Mouse (Mus musculus) heart, postnatal 0 days (tissue): ENCODE results near the gene Nalcn. TPM values are rescaled to one million over a fixed set of nuclear protein-coding genes. Genes with fewer than 3 reads are reported as not detected.

Experiments
- ATAC-seq: fragments of 200-750 bp; cut with Nextera tagmentation; 2 replicates; pipeline ENCODE4 v1.8.0; 2017; ENCODE audit warnings: low read depth, moderate number of reproducible peaks, moderate library complexity; ENCODE audit not compliant: insufficient read depth
- DNase-seq: peaks from one replicate; pipeline ENCODE4 v3.0.0-alpha.2; 2016; ENCODE audit warnings: low spot score
- H3K27ac ChIP-seq: fragments of 300-500 bp; sonication (generic); 2 replicates; pipeline ENCODE4 v1.5.1; 2014; ENCODE audit warnings: low read depth, mild to moderate bottlenecking
- H3K27me3 ChIP-seq: fragments of 300-500 bp; sonication (generic); 2 replicates; pipeline ENCODE4 v1.6.1; 2014; ENCODE audit warnings: low read length, mixed read lengths; ENCODE audit not compliant: control insufficient read depth, insufficient read depth
- H3K36me3 ChIP-seq: fragments of 300-500 bp; sonication (generic); replicated peaks from 2 replicates; pipeline ENCODE4 v1.6.1; 2014; ENCODE audit warnings: low read length, mixed read lengths; ENCODE audit not compliant: control insufficient read depth, insufficient read depth
- H3K4me1 ChIP-seq: fragments of 300-500 bp; sonication (generic); 2 replicates; pipeline ENCODE4 v1.6.1; 2014; ENCODE audit warnings: antibody characterized with exemption; ENCODE audit not compliant: control insufficient read depth, insufficient read depth
- H3K4me2 ChIP-seq: fragments of 300-500 bp; sonication (generic); 2 replicates; pipeline ENCODE4 v1.6.1; 2014; ENCODE audit warnings: low read depth, mild to moderate bottlenecking, low read length, moderate library complexity
- H3K4me3 ChIP-seq: fragments of 300-500 bp; sonication (generic); 2 replicates; pipeline ENCODE4 v1.5.1; 2014; ENCODE audit warnings: low read depth, low read length
- H3K9ac ChIP-seq: fragments of 300-500 bp; sonication (generic); replicated peaks from 2 replicates; pipeline ENCODE4 v1.6.1; 2014; ENCODE audit warnings: low read depth, low read length, mixed read lengths
- H3K9me3 ChIP-seq: fragments of 300-500 bp; sonication (generic); replicated peaks from 2 replicates; pipeline ENCODE4 v1.6.1; 2016; ENCODE audit warnings: low read length; ENCODE audit not compliant: control insufficient read depth
- CTCF ChIP-seq: IDR thresholded peaks from 2 replicates; pipeline ENCODE4 v1.5.1; 2016; ENCODE audit warnings: antibody characterized with exemption, control low read depth, low read depth
- EP300 ChIP-seq: IDR thresholded peaks from 2 replicates; pipeline ENCODE4 v1.6.1; 2016; ENCODE audit warnings: antibody characterized with exemption, low read depth
- WGBS: fragments of 180-500 bp; shearing (Covaris S2); extraction: QIAGEN DNeasy Blood & Tissue Kit; methylation state at CpG from one replicate; pipeline ENCODE4 v1.1.7; 2014; 5-methylcytosine and 5-hydroxymethylcytosine counted together
- polyA plus RNA-seq: library from polyadenylated mRNA; unstranded; fragments of >200 nt; fragmentation: Nextera tagmentation; extraction: Ambion mirVana; gene quantifications from 2 replicates; pipeline ENCODE4 v1.2.1, GENCODE M21; 2015
- total RNA-seq: library from RNA; depleted of rRNA; stranded (reverse); fragments of >200 nt; gene quantifications from 2 replicates; pipeline ENCODE4 v1.2.3, GENCODE M21; 2014; ENCODE audit warnings: low replicate concordance

The Nalcn gene
- total and polyA plus RNA-seq, 2 experiments from 2014 or later, result 0.01 to 0.46 TPM

GRCm38 (mm10) chr14:123371522-123371921 lies 255.4 kb downstream of the Nalcn start:
- TF ChIP-seq CTCF, result peak; percentile 73
- TF ChIP-seq EP300, result no peak

GRCm38 (mm10) chr14:123359691-123360090 lies 267.3 kb downstream of the Nalcn start:
- H3K4me1 ChIP-seq, result no peaks in the 10 kb centered on the region
- ATAC-seq (no peak), DNase-seq (no peak)
- TF ChIP-seq CTCF (no peak), EP300 (no peak)
- H3K4me2 ChIP-seq, result no peak overlapping the region
- no peak overlapping the region for H3K27ac ChIP-seq
- no peaks in the 10 kb centered on the region for H3K27me3 ChIP-seq
- H3K36me3 ChIP-seq, result no peaks in the 10 kb centered on the region
- H3K4me3 ChIP-seq, result no peak overlapping the region
- H3K9me3 ChIP-seq, result no peaks in the 10 kb centered on the region
- H3K9ac ChIP-seq, result no peak overlapping the region
- 80% methylated on average over 1 of the region's 1 CpGs for WGBS

More at GRCm38 (mm10) chr14:123371522-123371921, 255.4 kb downstream of the Nalcn start:
- DNase-seq (peak; percentile 24), ATAC-seq (no peak)
- H3K9me3 ChIP-seq, result no peaks in the 10 kb centered on the region
- H3K4me3 ChIP-seq, result no peak overlapping the region
- no peaks in the 10 kb centered on the region for H3K4me1 ChIP-seq
- no peaks in the 10 kb centered on the region for H3K36me3 ChIP-seq
- H3K27ac ChIP-seq, result no peak overlapping the region
- no peak overlapping the region for H3K4me2 ChIP-seq
- 14% methylated on average over 9 of the region's 9 CpGs for WGBS
- H3K9ac ChIP-seq, result no peak overlapping the region
- H3K27me3 ChIP-seq, result no peaks in the 10 kb centered on the region

- Histone ChIP-seq H3K27ac (no peak overlapping the region), H3K4me3 (no peak overlapping the region), H3K4me2 (no peak overlapping the region), H3K4me1 (no peaks in the 10 kb centered on the region), H3K9me3 (no peaks in the 10 kb centered on the region), H3K9ac (no peak overlapping the region), H3K36me3 (no peaks in the 10 kb centered on the region), H3K27me3 (no peaks in the 10 kb centered on the region)
- DNase-seq, result peak; percentile 13
- ATAC-seq, result no peak
- TF ChIP-seq CTCF (peak; percentile 52), EP300 (no peak)
- WGBS, result 13% methylated on average over 6 of the region's 6 CpGs
Observed at GRCm38 (mm10) chr14:123352973-123353372, 274.0 kb downstream of the Nalcn start.

GRCm38 (mm10) chr14:123331841-123332240 lies 295.1 kb downstream of the Nalcn start:
- DNase-seq, result no peak
- no peak overlapping the region for H3K4me2 ChIP-seq
- 70% methylated on average over 1 of the region's 1 CpGs for WGBS
- H3K4me1 ChIP-seq, result no peaks in the 10 kb centered on the region
- no peaks in the 10 kb centered on the region for H3K27me3 ChIP-seq
- no peak for ATAC-seq
- H3K36me3 ChIP-seq, result no peaks in the 10 kb centered on the region
- H3K4me3 ChIP-seq, result no peak overlapping the region
- TF ChIP-seq CTCF (no peak), EP300 (no peak)
- H3K9me3 ChIP-seq, result no peaks in the 10 kb centered on the region
- no peak overlapping the region for H3K9ac ChIP-seq
- H3K27ac ChIP-seq, result no peak overlapping the region

GRCm38 (mm10) chr14:123314369-123314768 lies 312.6 kb downstream of the Nalcn start:
- ATAC-seq (no peak), DNase-seq (no peak)
- Histone ChIP-seq H3K27me3 (no peaks in the 10 kb centered on the region), H3K9me3 (no peaks in the 10 kb centered on the region), H3K27ac (no peak overlapping the region), H3K36me3 (no peaks in the 10 kb centered on the region), H3K4me3 (no peak overlapping the region), H3K4me2 (no peak overlapping the region), H3K4me1 (no peaks in the 10 kb centered on the region), H3K9ac (no peak overlapping the region)
- TF ChIP-seq CTCF (no peak), EP300 (no peak)
- WGBS, result 29% methylated on average over 1 of the region's 1 CpGs

- Histone ChIP-seq H3K9me3 (no peaks in the 10 kb centered on the region), H3K4me2 (no peak overlapping the region), H3K4me3 (no peak overlapping the region), H3K36me3 (no peaks in the 10 kb centered on the region), H3K27ac (no peak overlapping the region), H3K9ac (no peak overlapping the region), H3K4me1 (no peaks in the 10 kb centered on the region), H3K27me3 (no peaks in the 10 kb centered on the region)
- DNase-seq (no peak), ATAC-seq (no peak)
- TF ChIP-seq EP300, result no peak
- WGBS, result 80% methylated on average over 4 of the region's 4 CpGs
Observed at GRCm38 (mm10) chr14:123312371-123312770, 314.6 kb downstream of the Nalcn start.
